9 mouse cellular contexts compared by ENCODE assay signal in the genomic region with DNA sequence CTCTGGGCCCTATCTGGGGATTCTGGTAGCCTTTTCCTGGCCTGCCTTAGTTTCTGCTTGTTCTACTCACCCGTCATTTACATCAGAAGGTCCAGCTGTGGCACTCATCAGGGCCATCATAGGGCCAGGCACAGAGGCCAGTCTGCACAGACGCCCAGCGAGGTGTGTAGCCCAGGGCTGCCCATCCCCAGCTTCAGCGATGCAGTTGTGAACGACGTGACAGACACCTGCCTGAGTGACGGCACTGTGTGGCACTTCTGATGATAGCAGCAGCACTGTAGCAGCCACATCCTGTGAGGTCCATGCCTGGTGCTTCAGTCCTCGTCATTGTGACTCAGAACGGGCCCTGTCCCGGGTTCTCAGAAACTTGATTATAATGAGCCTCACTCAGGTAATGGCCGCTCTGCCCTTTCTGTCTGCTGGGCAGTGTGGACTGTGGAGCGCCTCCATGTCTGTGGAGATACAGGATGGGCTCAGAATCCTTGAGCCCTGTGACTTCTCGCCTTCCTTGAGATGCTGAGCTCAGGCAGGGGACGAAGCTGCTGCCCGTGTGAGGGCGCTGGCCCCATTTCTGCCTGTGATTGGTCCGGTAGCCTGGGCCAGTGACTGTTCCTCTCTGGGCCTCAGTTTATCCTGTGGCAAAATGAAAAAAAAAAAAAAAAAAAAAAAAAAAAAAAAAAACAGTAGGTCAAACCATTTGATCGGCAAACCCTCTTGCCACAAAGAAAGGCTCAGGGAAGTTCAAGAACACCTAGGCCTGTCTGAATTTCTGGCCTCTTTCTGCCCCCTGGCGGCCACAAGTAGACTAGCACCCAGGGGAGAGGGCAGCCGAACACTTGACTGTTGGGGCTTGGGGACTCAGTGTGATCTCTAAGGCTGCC. TPM values are rescaled to one million over a fixed set of nuclear protein-coding genes. Genes with fewer than 3 reads are reported as not detected.
DNase-seq lines count a peak whose midpoint lies in the region; ATAC-seq lines count a peak whose summit lies in the region.
"Had no signal": no experiment of that assay in that cellular context is flagged by ENCODE, and none has a peak within 500 bp of the region (broad histone marks: within the 10 kb centered on the region; RNA-seq: fewer than 3 reads in every experiment).

No protein-coding gene starts in this region.

- no peak overlapping the region for H3K4me3 ChIP-seq in intestine, embryonic 15.5 days (replicated peaks)
- H3K4me3 ChIP-seq in limb, embryonic 15.5 days, result no peak overlapping the region
- no peak overlapping the region for H3K4me3 ChIP-seq in stomach, embryonic 15.5 days (replicated peaks)

- H3K9ac ChIP-seq in intestine, embryonic 15.5 days, result no peak overlapping the region
- no peak overlapping the region for H3K9ac ChIP-seq in limb, embryonic 15.5 days
- H3K9ac ChIP-seq in stomach, embryonic 15.5 days, result no peak overlapping the region

- ATAC-seq in intestine, embryonic 15.5 days, result peak; percentile 72
- ATAC-seq in limb, embryonic 15.5 days (ENCODE audit: insufficient number of reproducible peaks, low FRiP score, low TSS enrichment, low read depth), result peak; percentile 25; the same call in 1 of the 2 replicates
- ATAC-seq in monocyte, adult 5-6 weeks (replicated peaks; ENCODE audit: insufficient number of reproducible peaks, low FRiP score, low TSS enrichment, poor library complexity, severe bottlenecking), result peak; percentile 72; the same call in 1 of the 2 replicates
- ATAC-seq in stomach, embryonic 15.5 days (ENCODE audit: insufficient read depth, low FRiP score, low read depth), result peak; percentile 45; the same call in 1 of the 2 replicates

- H3K4me2 ChIP-seq in intestine, embryonic 15.5 days (replicated peaks), result no peak overlapping the region
- no peak overlapping the region for H3K4me2 ChIP-seq in limb, embryonic 15.5 days
- no peak overlapping the region for H3K4me2 ChIP-seq in stomach, embryonic 15.5 days

- H3K9me3 ChIP-seq in intestine, embryonic 15.5 days, result no peaks in the 10 kb centered on the region
- H3K9me3 ChIP-seq in limb, embryonic 15.5 days, result no peaks in the 10 kb centered on the region
- H3K9me3 ChIP-seq in stomach, embryonic 15.5 days, result no peaks in the 10 kb centered on the region

- no peaks in the 10 kb centered on the region for H3K36me3 ChIP-seq in intestine, embryonic 15.5 days
- no peaks in the 10 kb centered on the region for H3K36me3 ChIP-seq in limb, embryonic 15.5 days
- no peaks in the 10 kb centered on the region for H3K36me3 ChIP-seq in stomach, embryonic 15.5 days

- no peaks in the 10 kb centered on the region for H3K4me1 ChIP-seq in intestine, embryonic 15.5 days (replicated peaks)
- H3K4me1 ChIP-seq in limb, embryonic 15.5 days, result peaks cover 5% of the 10 kb centered on the region
- peaks cover 5% of the 10 kb centered on the region for H3K4me1 ChIP-seq in stomach, embryonic 15.5 days

- no peak overlapping the region for H3K27ac ChIP-seq in intestine, embryonic 15.5 days
- no peak overlapping the region for H3K27ac ChIP-seq in limb, embryonic 15.5 days
- H3K27ac ChIP-seq in stomach, embryonic 15.5 days, result no peak overlapping the region

- 77% methylated on average over 20 of the region's 20 CpGs for WGBS in intestine, embryonic 15.5 days
- 71% methylated on average over 20 of the region's 20 CpGs for WGBS in limb, embryonic 15.5 days
- WGBS in stomach, embryonic 15.5 days, result 75% methylated on average over 20 of the region's 20 CpGs

- peak; percentile 53 for DNase-seq in urinary bladder, postnatal 25 days (ENCODE audit: low spot score)
- no peak for DNase-seq in urinary bladder, adult 2 months (ENCODE audit: low spot score)
- DNase-seq in cerebellum, postnatal 25 days, result peak; percentile 72 to 75
- DNase-seq in gastrocnemius, postnatal 10 days, result peak; percentile 50

- H3K27me3 ChIP-seq in intestine, embryonic 15.5 days (replicated peaks), result no peaks in the 10 kb centered on the region
- H3K27me3 ChIP-seq in limb, embryonic 15.5 days, result no peaks in the 10 kb centered on the region
- H3K27me3 ChIP-seq in stomach, embryonic 15.5 days (replicated peaks), result no peaks in the 10 kb centered on the region

RNA-seq across cellular contexts. Expression of a gene that starts 22.4 kb away (rescaled TPM):
- polyA plus RNA-seq in urinary bladder, adult 2 months (2012; rRNA removed), result 0.74 and 1.3 TPM in 2 replicates
- not detected for total RNA-seq in gastrocnemius, postnatal 10 days (2021)
- 0.27 and 0.44 TPM in 2 replicates for polyA plus RNA-seq in intestine, embryonic 15.5 days (2015; fragmentation: Nextera tagmentation; extraction: Ambion mirVana)
- polyA plus RNA-seq in limb, embryonic 15.5 days (2015; fragmentation: Nextera tagmentation; extraction: Ambion mirVana), result 1.2 and 1.3 TPM in 2 replicates
- total RNA-seq in monocyte, adult 5-6 weeks (2017), result not detected in 3 replicates
- polyA plus RNA-seq in stomach, embryonic 15.5 days (2015; fragmentation: Nextera tagmentation; extraction: Ambion mirVana), result 0.54 and 0.81 TPM in 2 replicates

RNA-seq across cellular contexts. Expression of a gene that starts 33.5 kb away (rescaled TPM):
- polyA plus RNA-seq in urinary bladder, adult 2 months (2012; rRNA removed), result 0.21 and 0.33 TPM in 2 replicates
- total RNA-seq in gastrocnemius, postnatal 10 days (2021), result not detected
- 0.11 TPM in 1 of 2 replicates, not detected in the other for polyA plus RNA-seq in intestine, embryonic 15.5 days (2015; fragmentation: Nextera tagmentation; extraction: Ambion mirVana)
- 0.12 and 0.15 TPM in 2 replicates for polyA plus RNA-seq in limb, embryonic 15.5 days (2015; fragmentation: Nextera tagmentation; extraction: Ambion mirVana)
- not detected in 3 replicates for total RNA-seq in monocyte, adult 5-6 weeks (2017)
- 0.18 and 0.30 TPM in 2 replicates for polyA plus RNA-seq in stomach, embryonic 15.5 days (2015; fragmentation: Nextera tagmentation; extraction: Ambion mirVana)
- polyA plus RNA-seq: stomach, embryonic 14.5 days had no signal

RNA-seq across cellular contexts. Expression of a gene that starts 57.2 kb away (rescaled TPM):
- 35.6 and 35.8 TPM in 2 replicates for polyA plus RNA-seq in urinary bladder, adult 2 months (2012; rRNA removed)
- total RNA-seq in gastrocnemius, postnatal 10 days (2021), result 10 to 100 TPM; 23.5 to 24.0 TPM
- polyA plus RNA-seq in intestine, embryonic 15.5 days (2015; fragmentation: Nextera tagmentation; extraction: Ambion mirVana), result 86.6 and 93.3 TPM in 2 replicates
- polyA plus RNA-seq in limb, embryonic 15.5 days (2015; fragmentation: Nextera tagmentation; extraction: Ambion mirVana), result 93.2 and 94.9 TPM in 2 replicates
- 19.7 to 35.3 TPM (median 32.0 TPM) in 3 replicates for total RNA-seq in monocyte, adult 5-6 weeks (2017)
- polyA plus RNA-seq in stomach, embryonic 15.5 days (2015; fragmentation: Nextera tagmentation; extraction: Ambion mirVana), result 89.9 and 95.1 TPM in 2 replicates
